Mouse (Mus musculus) heart, postnatal 0 days (tissue): ENCODE results near the gene Snap91. TPM values are rescaled to one million over a fixed set of nuclear protein-coding genes. Genes with fewer than 3 reads are reported as not detected.
A peak's percentile ranks its signal among the peaks of the same experiment; 100 is the strongest.

Experiments
- ATAC-seq: fragments of 200-750 bp; cut with Nextera tagmentation; 2 replicates; pipeline ENCODE4 v1.8.0; 2017; ENCODE audit warnings: low read depth, moderate number of reproducible peaks, moderate library complexity; ENCODE audit not compliant: insufficient read depth
- DNase-seq: peaks from one replicate; pipeline ENCODE4 v3.0.0-alpha.2; 2016; ENCODE audit warnings: low spot score
- H3K27ac ChIP-seq: fragments of 300-500 bp; sonication (generic); 2 replicates; pipeline ENCODE4 v1.5.1; 2014; ENCODE audit warnings: low read depth, mild to moderate bottlenecking
- H3K27me3 ChIP-seq: fragments of 300-500 bp; sonication (generic); 2 replicates; pipeline ENCODE4 v1.6.1; 2014; ENCODE audit warnings: low read length, mixed read lengths; ENCODE audit not compliant: control insufficient read depth, insufficient read depth
- H3K36me3 ChIP-seq: fragments of 300-500 bp; sonication (generic); replicated peaks from 2 replicates; pipeline ENCODE4 v1.6.1; 2014; ENCODE audit warnings: low read length, mixed read lengths; ENCODE audit not compliant: control insufficient read depth, insufficient read depth
- H3K4me1 ChIP-seq: fragments of 300-500 bp; sonication (generic); 2 replicates; pipeline ENCODE4 v1.6.1; 2014; ENCODE audit warnings: antibody characterized with exemption; ENCODE audit not compliant: control insufficient read depth, insufficient read depth
- H3K4me2 ChIP-seq: fragments of 300-500 bp; sonication (generic); 2 replicates; pipeline ENCODE4 v1.6.1; 2014; ENCODE audit warnings: low read depth, mild to moderate bottlenecking, low read length, moderate library complexity
- H3K4me3 ChIP-seq: fragments of 300-500 bp; sonication (generic); 2 replicates; pipeline ENCODE4 v1.5.1; 2014; ENCODE audit warnings: low read depth, low read length
- H3K9ac ChIP-seq: fragments of 300-500 bp; sonication (generic); replicated peaks from 2 replicates; pipeline ENCODE4 v1.6.1; 2014; ENCODE audit warnings: low read depth, low read length, mixed read lengths
- H3K9me3 ChIP-seq: fragments of 300-500 bp; sonication (generic); replicated peaks from 2 replicates; pipeline ENCODE4 v1.6.1; 2016; ENCODE audit warnings: low read length; ENCODE audit not compliant: control insufficient read depth
- CTCF ChIP-seq: IDR thresholded peaks from 2 replicates; pipeline ENCODE4 v1.5.1; 2016; ENCODE audit warnings: antibody characterized with exemption, control low read depth, low read depth
- EP300 ChIP-seq: IDR thresholded peaks from 2 replicates; pipeline ENCODE4 v1.6.1; 2016; ENCODE audit warnings: antibody characterized with exemption, low read depth
- WGBS: fragments of 180-500 bp; shearing (Covaris S2); extraction: QIAGEN DNeasy Blood & Tissue Kit; methylation state at CpG from one replicate; pipeline ENCODE4 v1.1.7; 2014; 5-methylcytosine and 5-hydroxymethylcytosine counted together
- polyA plus RNA-seq: library from polyadenylated mRNA; unstranded; fragments of >200 nt; fragmentation: Nextera tagmentation; extraction: Ambion mirVana; gene quantifications from 2 replicates; pipeline ENCODE4 v1.2.1, GENCODE M21; 2015
- total RNA-seq: library from RNA; depleted of rRNA; stranded (reverse); fragments of >200 nt; gene quantifications from 2 replicates; pipeline ENCODE4 v1.2.3, GENCODE M21; 2014; ENCODE audit warnings: low replicate concordance

The Snap91 gene
- total and polyA plus RNA-seq, 2 experiments from 2014 or later = 45.0 to 55.3 TPM

- ATAC-seq (no peak), DNase-seq (no peak)
- H3K4me2 ChIP-seq = no peak overlapping the region
- H3K27ac ChIP-seq = no peak overlapping the region
- H3K4me3 ChIP-seq = no peak overlapping the region
- no peaks in the 10 kb centered on the region for H3K36me3 ChIP-seq
- no peaks in the 10 kb centered on the region for H3K9me3 ChIP-seq
- TF ChIP-seq EP300 (no peak), CTCF (no peak)
- WGBS = 75% methylated on average over 9 of the region's 9 CpGs
- H3K4me1 ChIP-seq = no peaks in the 10 kb centered on the region
- H3K27me3 ChIP-seq = no peaks in the 10 kb centered on the region
- no peak overlapping the region for H3K9ac ChIP-seq
Observed at GRCm38 (mm10) chr9:86734795-86735194, 145.7 kb downstream of the Snap91 start.

- Histone ChIP-seq H3K9me3 (no peaks in the 10 kb centered on the region), H3K9ac (no peak overlapping the region), H3K4me3 (no peak overlapping the region), H3K27me3 (no peaks in the 10 kb centered on the region), H3K27ac (no peak overlapping the region), H3K4me1 (no peaks in the 10 kb centered on the region), H3K4me2 (no peak overlapping the region), H3K36me3 (no peaks in the 10 kb centered on the region)
- TF ChIP-seq CTCF = no peak
- no peak for TF ChIP-seq EP300
- no peak for DNase-seq
- ATAC-seq = no peak
Observed at GRCm38 (mm10) chr9:86734357-86734756, 146.1 kb downstream of the Snap91 start.

DNA sequence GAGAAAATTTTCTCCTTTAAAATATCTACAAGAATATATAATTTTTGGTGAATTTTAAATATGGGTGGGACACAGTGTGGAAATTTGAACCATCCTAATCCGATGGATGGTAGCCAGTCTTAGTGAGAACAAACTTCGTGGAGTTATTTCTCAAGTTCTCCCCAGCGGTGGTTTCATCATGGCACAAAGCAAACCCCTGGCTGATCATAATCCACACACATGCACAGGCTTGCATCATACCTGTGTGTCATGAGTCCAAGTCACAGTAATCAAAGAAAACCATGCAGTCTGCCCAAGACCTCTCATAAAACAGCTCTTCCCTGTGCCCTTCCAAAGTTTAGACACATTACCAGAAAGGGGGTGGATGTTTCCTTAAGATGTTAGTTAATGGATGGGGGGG, 150.6 kb downstream of the Snap91 start:
- Histone ChIP-seq H3K36me3 (no peaks in the 10 kb centered on the region), H3K4me1 (no peaks in the 10 kb centered on the region), H3K27me3 (no peaks in the 10 kb centered on the region), H3K9ac (no peak overlapping the region), H3K27ac (no peak overlapping the region), H3K9me3 (no peaks in the 10 kb centered on the region), H3K4me2 (no peak overlapping the region), H3K4me3 (no peak overlapping the region)
- TF ChIP-seq EP300 (no peak), CTCF (no peak)
- WGBS = 89% methylated on average over 3 of the region's 3 CpGs
- DNase-seq (no peak), ATAC-seq (no peak)

- no peaks in the 10 kb centered on the region for H3K36me3 ChIP-seq
Observed at GRCm38 (mm10) chr9:86729084-86729483, 151.4 kb downstream of the Snap91 start.

GRCm38 (mm10) chr9:86728214-86728814, 152.1 kb downstream of the Snap91 start:
- H3K9me3 ChIP-seq = no peaks in the 10 kb centered on the region
- TF ChIP-seq EP300 (no peak), CTCF (no peak)
- no peaks in the 10 kb centered on the region for H3K4me1 ChIP-seq
- H3K36me3 ChIP-seq = no peaks in the 10 kb centered on the region
- no peak overlapping the region for H3K4me2 ChIP-seq
- H3K9ac ChIP-seq = no peak overlapping the region
- H3K27ac ChIP-seq = no peak overlapping the region
- WGBS = 65% methylated on average over 10 of the region's 10 CpGs
- H3K27me3 ChIP-seq = no peaks in the 10 kb centered on the region
- no peak overlapping the region for H3K4me3 ChIP-seq
- DNase-seq (peak; percentile 20), ATAC-seq (no peak; the same call in 1 of the 2 replicates)

More at GRCm38 (mm10) chr9:86729084-86729483, 151.4 kb downstream of the Snap91 start:
- DNase-seq (no peak), ATAC-seq (no peak)
- no peak overlapping the region for H3K4me3 ChIP-seq
- no peak overlapping the region for H3K4me2 ChIP-seq
- H3K27me3 ChIP-seq = no peaks in the 10 kb centered on the region
- no peak overlapping the region for H3K9ac ChIP-seq
- TF ChIP-seq CTCF = no peak
- TF ChIP-seq EP300 = no peak
- H3K4me1 ChIP-seq = no peaks in the 10 kb centered on the region
- no peaks in the 10 kb centered on the region for H3K9me3 ChIP-seq
- H3K27ac ChIP-seq = no peak overlapping the region
- WGBS = 32% methylated on average over 1 of the region's 1 CpGs

- Histone ChIP-seq H3K4me1 (no peaks in the 10 kb centered on the region), H3K27ac (no peak overlapping the region), H3K9me3 (no peaks in the 10 kb centered on the region), H3K4me2 (no peak overlapping the region), H3K36me3 (no peaks in the 10 kb centered on the region), H3K4me3 (no peak overlapping the region), H3K9ac (no peak overlapping the region), H3K27me3 (no peaks in the 10 kb centered on the region)
- TF ChIP-seq CTCF (no peak), EP300 (no peak)
- 84% methylated on average over 5 of the region's 5 CpGs for WGBS
- DNase-seq (no peak), ATAC-seq (no peak)
Observed at GRCm38 (mm10) chr9:86726381-86726720, 154.1 kb downstream of the Snap91 start.
